Mouse (Mus musculus): ENCODE results near the gene Lag3.
"Not testable (repeated sequence)": the region's sequence is repeated elsewhere in the genome, so short reads cannot be mapped to it uniquely, and the experiment has no call there.

Gene Lag3

DNA sequence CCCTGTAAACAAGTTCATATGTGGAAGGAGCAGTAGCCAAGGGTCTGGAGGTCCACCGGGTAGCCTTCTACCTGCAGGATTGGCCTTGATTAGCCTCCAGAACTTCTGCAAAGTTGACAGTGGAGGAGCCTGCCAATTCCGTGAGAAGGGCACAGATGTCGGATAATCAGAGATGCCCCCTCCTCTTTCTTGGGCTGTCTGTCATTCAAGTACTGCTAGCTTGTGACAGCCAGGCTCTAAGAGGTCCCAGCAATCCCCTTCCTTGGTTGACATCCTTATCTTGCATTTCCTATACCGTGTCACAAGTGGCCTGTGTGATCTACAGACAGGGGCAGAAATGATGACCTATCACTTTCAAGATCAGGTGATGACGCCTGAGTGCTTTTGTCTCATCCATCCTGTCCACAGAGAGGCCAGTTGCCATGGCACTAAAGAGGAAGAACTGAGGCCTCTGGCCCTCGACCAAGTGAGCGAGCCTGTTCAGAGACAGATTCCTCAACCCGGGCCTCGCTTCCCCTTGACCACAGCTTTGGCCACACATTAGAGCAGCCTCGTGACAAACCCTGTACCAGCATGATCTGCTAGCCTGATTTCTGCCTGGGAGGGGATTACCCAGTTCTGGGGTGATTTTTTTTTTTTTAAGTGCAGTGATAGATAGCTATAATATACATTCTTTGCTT is 10.6 kb downstream of the Lag3 start:
- peak; percentile 65 for DNase-seq (ENCODE audit: low read depth, low spot score)

DNA sequence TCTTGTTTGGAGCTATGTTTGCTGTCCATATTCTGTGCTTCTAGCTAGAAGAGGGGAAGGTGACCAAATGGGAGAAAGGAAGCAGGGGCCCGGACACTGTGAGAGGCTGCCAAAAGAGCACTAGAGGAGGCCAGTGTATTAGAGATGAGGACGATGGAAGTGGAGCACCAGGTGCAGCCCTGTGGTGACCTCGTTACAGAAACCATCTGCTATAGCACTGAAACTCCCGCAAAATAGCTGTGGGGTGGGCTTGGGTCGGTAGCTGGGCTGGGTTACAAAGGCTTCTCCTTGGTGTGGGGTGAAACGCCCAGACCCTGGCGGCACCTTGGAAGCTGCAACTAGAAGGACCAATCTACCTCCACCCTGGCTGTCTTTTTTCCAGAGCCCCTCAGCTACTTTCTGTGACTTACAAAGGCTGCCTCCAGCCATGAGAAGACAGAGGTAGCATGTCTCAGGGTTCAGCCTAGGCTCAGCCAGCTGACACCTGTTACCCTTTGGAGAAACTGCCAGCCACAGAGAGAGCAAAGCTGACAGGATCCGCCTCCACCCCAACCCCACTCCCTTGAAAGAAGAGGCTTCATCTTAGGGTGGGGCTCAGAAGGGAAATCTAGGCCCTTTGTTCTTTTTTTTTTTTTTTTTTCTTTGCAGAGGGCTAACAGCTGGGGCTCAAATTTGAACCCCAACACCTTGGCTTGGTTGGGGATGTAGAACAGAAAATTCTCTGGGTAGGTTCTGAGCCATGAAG is 11.3 kb downstream of the Lag3 start:
- DNase-seq (ENCODE audit: low read depth, low spot score) = peak; percentile 60

- peak; percentile 54 for DNase-seq (ENCODE audit: low read depth, low spot score)
Measured at GRCm38 (mm10) chr6:124898359-124898758, 13.1 kb downstream of the Lag3 start.

- not testable (repeated sequence) for DNase-seq (ENCODE audit: low read depth, low spot score)
Measured at GRCm38 (mm10) chr6:124894113-124894512, 17.4 kb downstream of the Lag3 start.

GRCm38 (mm10) chr6:124890997-124891396 is 20.5 kb downstream of the Lag3 start:
- DNase-seq (ENCODE audit: low read depth, low spot score) = no peak

DNA sequence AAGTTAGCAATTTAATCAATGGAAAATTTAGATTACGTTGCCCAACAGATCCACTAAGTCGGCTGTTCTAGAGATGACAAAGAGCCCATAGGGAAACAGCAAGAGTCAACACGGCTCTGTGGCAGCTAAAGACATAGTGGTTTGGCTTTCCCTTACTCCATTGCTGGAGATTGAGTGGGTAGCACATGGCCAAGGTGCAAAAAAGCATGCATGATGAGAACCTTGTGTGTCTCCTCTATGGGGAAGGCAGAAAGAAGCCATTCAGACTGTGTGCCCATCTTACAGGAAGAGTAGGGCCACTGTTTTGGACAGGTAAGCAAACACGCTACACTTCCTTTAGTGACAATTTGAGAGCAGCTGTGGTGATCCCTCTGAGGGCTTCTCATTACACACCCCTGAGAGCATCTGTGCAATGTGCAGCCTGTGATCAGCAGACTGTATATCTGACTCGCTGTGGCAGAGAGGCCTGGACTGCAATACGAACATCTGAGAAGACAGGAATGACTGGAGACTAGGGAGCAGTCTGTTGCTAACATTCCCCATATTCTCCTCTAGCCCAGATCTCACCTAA is 22.9 kb downstream of the Lag3 start:
- DNase-seq (ENCODE audit: low read depth, low spot score) = no peak

DNA sequence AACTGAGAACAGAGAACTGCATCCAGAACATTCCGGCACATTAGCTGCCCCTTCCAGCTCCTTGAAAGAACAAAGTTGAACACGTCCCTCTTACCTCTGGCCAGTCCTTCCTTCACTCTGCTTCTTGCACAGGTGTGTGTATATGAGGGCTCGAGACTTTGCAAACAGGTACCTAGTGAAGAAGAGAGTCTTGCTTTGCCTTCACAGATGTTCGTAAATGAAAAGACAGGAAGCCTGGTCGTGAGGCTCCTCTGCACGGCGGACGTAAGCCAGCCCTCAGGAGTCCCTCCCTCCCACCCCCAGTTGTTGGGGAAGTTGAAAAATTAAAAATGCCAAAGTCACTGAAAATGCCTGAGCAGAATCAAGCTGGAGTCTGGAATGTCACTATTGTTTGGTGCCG is 23.5 kb downstream of the Lag3 start, which contains the start of gene Cd4:
Gene Cd4 (minus strand): TSS at position 236 of the 400 bp plus-strand sequence.
- peak; percentile 68 for DNase-seq (ENCODE audit: low read depth, low spot score)

GRCm38 (mm10) chr6:124885956-124886381 is 25.5 kb downstream of the Lag3 start:
- peak; percentile 42 for DNase-seq (ENCODE audit: low read depth, low spot score)

DNA sequence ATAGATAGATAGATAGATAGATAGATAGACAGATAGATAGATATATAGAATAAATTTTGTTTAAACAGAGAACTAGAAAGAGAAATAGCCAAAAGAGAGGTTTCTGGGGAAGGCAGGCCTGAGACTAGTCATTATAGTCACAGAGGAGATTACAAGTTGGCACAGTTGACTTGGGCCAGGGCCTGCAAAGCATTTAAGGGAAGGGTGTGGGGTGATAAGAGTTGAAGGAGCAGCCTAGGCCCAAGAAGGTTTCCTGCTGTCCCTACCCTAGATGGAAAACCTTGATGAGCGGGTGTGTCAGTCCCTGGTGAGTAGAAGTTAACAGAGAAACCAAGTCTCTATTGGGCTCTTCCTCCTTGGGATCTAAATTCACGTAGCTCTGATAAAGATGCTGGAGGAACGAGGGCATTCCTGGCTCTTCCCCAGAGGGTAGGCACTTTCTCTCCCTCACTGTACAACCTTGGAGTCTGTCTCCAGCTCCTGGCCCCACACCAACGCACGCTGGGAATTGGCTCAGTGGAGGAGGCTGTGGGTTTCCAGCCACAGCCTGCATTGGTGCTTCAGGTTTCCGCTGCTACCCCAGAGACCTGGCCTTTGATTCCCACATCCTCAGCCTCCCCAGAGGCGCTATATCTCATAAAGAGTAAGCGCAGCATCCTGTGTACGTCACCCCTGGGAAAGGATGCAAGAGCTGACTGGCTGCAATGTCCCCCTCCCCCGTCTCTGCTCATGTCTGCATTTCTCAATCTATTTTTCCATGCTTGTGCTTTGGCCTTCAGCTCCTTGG is 26.6 kb downstream of the Lag3 start:
- peak; percentile 88 for DNase-seq (ENCODE audit: low read depth, low spot score)

DNA sequence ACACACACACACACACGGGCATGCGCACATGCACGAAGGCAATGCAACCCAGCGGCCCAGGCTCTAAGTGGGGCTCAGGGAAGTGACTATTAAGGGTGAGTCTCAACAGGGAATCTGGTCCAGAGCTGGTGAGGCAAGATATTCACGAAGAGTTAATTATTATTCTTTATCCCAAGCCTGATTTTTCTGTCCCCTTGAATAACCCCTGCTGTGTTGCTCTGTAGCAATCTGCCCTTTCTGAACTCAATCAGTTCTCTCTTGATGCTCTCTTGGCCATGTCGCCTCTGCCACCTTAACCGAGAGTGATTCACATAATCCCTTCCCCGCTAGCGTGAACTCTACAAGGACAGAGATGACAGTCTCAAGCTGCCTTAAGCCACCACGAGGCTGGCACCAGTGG is 28.2 kb downstream of the Lag3 start:
- DNase-seq (ENCODE audit: low read depth, low spot score) = no peak

DNA sequence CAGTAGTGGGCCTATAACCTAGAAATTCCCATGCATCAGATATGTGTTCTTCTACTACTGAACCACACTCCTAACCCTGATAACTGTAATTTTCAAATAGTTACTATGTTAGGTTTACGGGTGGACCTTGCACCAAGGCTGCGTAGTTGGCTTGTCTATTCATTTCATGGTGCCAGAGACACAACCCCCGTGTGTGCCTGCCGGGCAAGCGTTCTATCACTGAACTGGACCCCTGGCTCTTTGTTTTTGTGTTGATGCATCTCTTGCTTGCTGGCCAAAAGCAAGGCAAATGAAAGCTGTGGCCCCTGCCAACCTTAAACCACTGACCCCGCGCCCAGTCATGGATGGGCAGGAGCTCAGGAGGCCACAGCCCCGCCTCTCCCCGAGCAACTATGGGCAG is 29.7 kb downstream of the Lag3 start:
- DNase-seq (ENCODE audit: low read depth, low spot score) = no peak

GRCm38 (mm10) chr6:124879390-124879789 is 32.1 kb downstream of the Lag3 start:
- DNase-seq (ENCODE audit: low read depth, low spot score) = no peak

DNA sequence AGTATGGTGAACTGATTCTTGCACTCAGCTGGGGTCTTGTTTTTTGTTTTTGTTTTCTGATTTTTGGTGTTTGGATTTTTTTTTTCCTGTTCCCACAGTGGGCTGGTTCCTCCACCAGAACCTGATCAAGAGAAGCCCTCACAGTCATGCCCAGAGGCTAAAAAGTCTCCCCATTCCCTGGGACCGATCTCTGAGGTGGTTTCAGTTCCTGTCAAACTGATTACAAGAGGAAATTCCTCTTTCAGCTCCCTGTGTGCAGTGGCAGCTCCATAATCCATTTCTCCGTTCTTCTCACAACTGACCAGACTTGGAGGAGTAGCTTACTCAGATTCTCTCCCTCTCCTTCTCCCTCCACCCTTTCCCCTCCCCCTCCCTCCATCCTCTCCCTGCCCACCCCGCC is 37.2 kb downstream of the Lag3 start:
- DNase-seq (ENCODE audit: low read depth, low spot score) = no peak

- no peak for DNase-seq (ENCODE audit: low read depth, low spot score)
Measured at GRCm38 (mm10) chr6:124866560-124866959, 44.9 kb downstream of the Lag3 start.

DNA sequence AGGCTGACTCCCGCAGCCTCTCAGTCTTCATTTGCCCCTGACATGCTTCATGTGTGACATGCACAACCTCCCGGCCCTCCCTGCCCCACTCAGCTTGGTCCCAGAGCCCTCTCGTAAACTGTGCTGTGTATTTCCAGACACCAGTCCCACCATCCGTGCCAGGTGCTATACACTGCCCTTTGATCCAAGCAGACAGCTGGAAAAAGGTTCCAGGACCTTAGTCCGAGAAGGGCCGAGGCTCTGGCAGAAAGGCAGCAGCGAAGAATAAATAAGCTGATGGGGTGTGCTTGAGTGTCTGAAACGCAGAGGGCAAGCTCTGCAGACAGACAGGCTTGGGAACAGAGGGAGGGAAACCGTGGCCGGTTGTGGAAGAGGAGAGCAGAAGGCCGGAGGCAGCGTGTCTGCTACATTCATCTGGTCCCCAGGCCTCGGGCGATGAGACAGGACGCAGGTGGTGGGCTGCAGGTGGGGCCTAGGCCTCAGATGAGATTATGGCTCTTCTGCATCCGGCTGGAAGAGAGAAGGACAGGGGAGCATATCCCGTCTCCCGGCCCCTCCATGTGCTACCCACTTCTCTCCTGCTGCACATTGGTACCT is 45.6 kb downstream of the Lag3 start:
- DNase-seq (ENCODE audit: low read depth, low spot score) = no peak

GRCm38 (mm10) chr6:124863658-124864298 is 47.7 kb downstream of the Lag3 start, which contains the start of gene Gpr162:
TSS of gene Gpr162 (minus strand) at chr6:124863983.
- peak; percentile 72 for DNase-seq (ENCODE audit: low read depth, low spot score)

DNA sequence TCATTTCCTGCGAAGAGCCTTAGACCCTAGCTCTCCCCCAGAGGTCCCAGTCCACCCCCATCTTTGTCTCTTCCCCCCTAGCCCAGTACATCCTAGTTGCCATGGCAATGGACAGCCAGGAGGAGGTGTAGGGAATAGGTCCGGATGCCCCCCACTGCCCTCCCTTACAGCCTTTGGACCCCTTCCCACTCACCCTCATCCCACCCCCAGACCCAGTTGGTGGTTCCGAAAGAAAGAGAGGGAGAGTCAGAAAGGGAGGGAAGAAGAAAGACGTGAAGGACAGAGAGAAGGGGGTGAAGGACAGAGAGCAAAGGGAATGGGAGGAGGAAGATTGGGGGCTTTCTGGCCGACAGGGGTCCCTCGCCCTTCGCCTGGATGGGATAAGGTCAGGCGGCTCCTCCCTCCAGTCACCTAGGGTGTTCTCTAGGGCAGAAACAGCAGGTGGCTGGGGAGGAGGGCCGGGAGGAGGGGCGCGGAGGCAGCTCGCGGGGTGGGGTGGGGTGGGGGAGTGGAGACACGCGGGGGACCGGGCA is 48.3 kb downstream of the Lag3 start:
- DNase-seq (ENCODE audit: low read depth, low spot score) = no peak

GRCm38 (mm10) chr6:124862406-124863124 is 48.9 kb downstream of the Lag3 start:
- no peak for DNase-seq (ENCODE audit: low read depth, low spot score)

DNA sequence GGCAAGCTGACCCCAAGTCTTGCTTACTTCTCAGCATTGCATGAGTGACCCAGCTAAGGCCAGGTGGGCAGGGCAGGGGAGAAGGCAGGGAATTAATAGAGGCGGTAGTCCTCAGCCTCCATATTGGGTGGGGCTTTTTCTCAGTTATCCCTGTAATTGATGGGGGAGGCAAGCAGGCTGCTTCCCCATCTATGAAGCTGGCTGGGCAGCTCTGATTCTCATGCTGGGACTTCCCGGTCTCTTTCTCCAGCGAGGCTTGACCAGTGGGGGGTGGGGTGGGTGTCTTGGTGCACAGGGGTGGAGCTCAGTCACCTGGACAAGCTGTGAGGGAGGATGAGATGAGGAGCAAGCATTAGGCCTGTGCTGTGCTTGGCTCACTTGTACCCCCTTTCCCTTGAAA is 49.7 kb downstream of the Lag3 start:
- no peak for DNase-seq (ENCODE audit: low read depth, low spot score)

DNA sequence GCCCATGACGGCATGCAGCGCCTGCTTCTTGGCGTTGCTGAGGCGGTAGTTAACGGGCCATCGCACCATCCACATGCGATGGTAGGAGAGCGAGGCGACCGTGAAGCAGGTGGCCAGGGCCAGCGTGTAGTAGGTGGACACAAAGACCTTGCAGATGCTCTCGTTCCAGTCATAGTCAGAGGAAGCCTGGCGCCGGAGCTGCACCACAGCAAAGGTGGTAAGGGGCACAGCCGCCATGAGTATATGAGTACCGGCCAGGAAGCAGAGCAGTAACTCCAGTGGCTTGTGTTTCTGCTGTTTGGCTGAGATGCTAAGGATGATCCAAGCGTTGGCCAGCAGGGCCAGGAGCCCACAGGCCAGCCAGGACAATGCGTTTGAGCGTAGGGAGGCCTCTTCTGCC is 50.2 kb downstream of the Lag3 start:
- DNase-seq (ENCODE audit: low read depth, low spot score) = no peak

All from CD4-positive, CD25-positive, alpha-beta regulatory T cell, adult 2 months (primary cell).